Comparison of ENCODE assay signal across 18 mouse cellular contexts in the genomic region with DNA sequence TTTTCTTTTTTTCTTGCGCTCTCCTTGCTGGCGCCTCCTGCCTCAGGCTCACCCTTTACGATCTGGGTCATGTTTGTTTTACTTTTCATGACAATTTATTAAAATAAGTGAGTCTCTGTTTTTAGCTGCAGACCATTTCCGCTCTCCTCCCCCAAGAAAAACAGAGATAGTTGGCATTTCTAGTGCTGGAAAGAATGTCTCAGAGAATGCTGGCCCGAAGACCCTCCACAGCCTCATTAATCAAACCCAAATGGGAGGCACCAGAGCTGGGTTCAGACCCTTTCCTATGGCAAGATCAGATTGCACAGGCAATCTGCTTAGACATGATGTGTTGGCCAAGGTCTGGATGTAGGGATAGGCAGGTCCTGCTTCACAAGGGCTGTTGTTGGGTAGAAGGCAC.
DNase-seq lines count a peak whose midpoint lies in the region; ATAC-seq and TF ChIP-seq lines count a peak whose summit lies in the region.
"Had no signal": no experiment of that assay in that cellular context is flagged by ENCODE, and none has a peak within 500 bp of the region (broad histone marks: within the 10 kb centered on the region; RNA-seq: fewer than 3 reads in every experiment).

No protein-coding gene starts in this region.

- no peak overlapping the region for H3K4me3 ChIP-seq in heart, embryonic 13.5 days
- no peak overlapping the region for H3K4me3 ChIP-seq in heart, adult 2 months
- no peak overlapping the region for H3K4me3 ChIP-seq in kidney, embryonic 16.5 days (ENCODE audit: low read length)
- H3K4me3 ChIP-seq: forebrain, embryonic 13.5 days; left cerebral cortex, adult 2 months; liver, embryonic 15.5 days; midbrain, embryonic 12.5 days had no signal

- intact Hi-C loops in heart, adult 2 months (cut with DNase I): no loop called here

- 49% methylated on average over 5 of the region's 5 CpGs for WGBS in heart, embryonic 13.5 days
- WGBS in heart, adult 2 months: 47% methylated on average over 5 of the region's 5 CpGs
- 17% methylated on average over 5 of the region's 5 CpGs for WGBS in kidney, embryonic 16.5 days

- H3K27ac ChIP-seq in heart, embryonic 13.5 days (replicated peaks): peak overlapping the region; percentile 44
- H3K27ac ChIP-seq in heart, adult 2 months: no peak overlapping the region
- H3K27ac ChIP-seq in kidney, embryonic 16.5 days (ENCODE audit: low read length): peak overlapping the region; percentile 36
- H3K27ac ChIP-seq: forebrain, embryonic 13.5 days; left cerebral cortex, adult 2 months; liver, embryonic 15.5 days; midbrain, embryonic 12.5 days had no signal

- no peak for TF ChIP-seq POLR2A in heart, adult 2 months (IDR thresholded peaks at IDR 0.05; ENCODE audit: insufficient read depth, low read depth, low read length)

- H3K4me2 ChIP-seq in heart, embryonic 13.5 days: no peak overlapping the region
- H3K4me2 ChIP-seq in kidney, embryonic 16.5 days (replicated peaks; ENCODE audit: low read depth, low read length): no peak overlapping the region
- H3K4me2 ChIP-seq: forebrain, embryonic 13.5 days; heart, embryonic 11.5 days; liver, embryonic 15.5 days; midbrain, embryonic 12.5 days had no signal

- no peaks in the 10 kb centered on the region for H3K79me2 ChIP-seq in heart, adult 2 months (replicated peaks; ENCODE audit: control insufficient read depth, insufficient read depth, low read length)

- H3K27me3 ChIP-seq in heart, embryonic 13.5 days (replicated peaks): no peaks in the 10 kb centered on the region
- no peaks in the 10 kb centered on the region for H3K27me3 ChIP-seq in heart, adult 2 months (ENCODE audit: control insufficient read depth, insufficient read depth, low read length)
- H3K27me3 ChIP-seq in kidney, embryonic 16.5 days (ENCODE audit: insufficient read depth, low read length): no peaks in the 10 kb centered on the region
- H3K27me3 ChIP-seq: forebrain, embryonic 13.5 days; liver, embryonic 15.5 days; midbrain, embryonic 12.5 days had no signal

- H3K9me3 ChIP-seq in heart, embryonic 13.5 days: no peaks in the 10 kb centered on the region
- no peaks in the 10 kb centered on the region for H3K9me3 ChIP-seq in kidney, embryonic 16.5 days (ENCODE audit: low read length)
- H3K9me3 ChIP-seq: forebrain, embryonic 13.5 days; liver, embryonic 15.5 days; midbrain, embryonic 12.5 days had no signal

- no peaks in the 10 kb centered on the region for H3K36me3 ChIP-seq in heart, embryonic 13.5 days
- no peaks in the 10 kb centered on the region for H3K36me3 ChIP-seq in heart, adult 2 months (ENCODE audit: control insufficient read depth, insufficient read depth, low read length)
- no peaks in the 10 kb centered on the region for H3K36me3 ChIP-seq in kidney, embryonic 16.5 days (ENCODE audit: insufficient read depth, low read length)
- H3K36me3 ChIP-seq: liver, embryonic 15.5 days; midbrain, embryonic 12.5 days had no signal

- no peak for TF ChIP-seq CTCF in heart, adult 2 months (IDR thresholded peaks at IDR 0.05)

- DNase-seq in heart, adult 2 months: no peak
- no peak for DNase-seq in kidney, postnatal 4 days
- peak; percentile 57 for DNase-seq in embryo, embryonic 11 days
- DNase-seq in kidney, postnatal 14 days: peak; percentile 21
- no peak for DNase-seq in thymus, adult 18-20 months
- no peak for DNase-seq in thymus, postnatal 0 days (ENCODE audit: low spot score)
- DNase-seq: adrenal gland, adult 2 months; cerebellum, postnatal 10 days; gastrocnemius, postnatal 25 days; heart, postnatal 36 days; thymus, adult 2 months had no signal

- no peak overlapping the region for H3K9ac ChIP-seq in heart, embryonic 13.5 days
- H3K9ac ChIP-seq in heart, adult 2 months (ENCODE audit: low read depth, low read length): no peak overlapping the region
- no peak overlapping the region for H3K9ac ChIP-seq in kidney, embryonic 16.5 days (replicated peaks; ENCODE audit: low read length)
- H3K9ac ChIP-seq: forebrain, embryonic 13.5 days; liver, embryonic 15.5 days; midbrain, embryonic 12.5 days had no signal

- TF ChIP-seq EP300 in heart, adult 2 months (IDR thresholded peaks at IDR 0.05; ENCODE audit: insufficient read depth, low read depth, low read length): no peak

- ATAC-seq in heart, embryonic 13.5 days (ENCODE audit: extremely low read depth, insufficient number of reproducible peaks, low FRiP score, low TSS enrichment): no peak
- ATAC-seq in kidney, embryonic 16.5 days (ENCODE audit: low FRiP score, low TSS enrichment): 0 out of 2 replicates have a peak, but pooled peaks have one; percentile 5
- ATAC-seq: forebrain, embryonic 13.5 days had no signal

- peaks cover 33% of the 10 kb centered on the region for H3K4me1 ChIP-seq in heart, embryonic 13.5 days
- H3K4me1 ChIP-seq in heart, adult 2 months (ENCODE audit: control insufficient read depth, insufficient read depth, low read length): peaks cover 2% of the 10 kb centered on the region
- H3K4me1 ChIP-seq in kidney, embryonic 16.5 days (ENCODE audit: insufficient read depth, low read length): peaks cover 31% of the 10 kb centered on the region
- H3K4me1 ChIP-seq: forebrain, embryonic 13.5 days; liver, embryonic 15.5 days; midbrain, embryonic 12.5 days had no signal

Comparison
In these comparisons a context has a peak if more than half of its experiments do, and no peak if none do; other contexts are left out.
1. DNase-seq: peak in embryo, embryonic 11 days (single experiment) and kidney, postnatal 14 days (single experiment); none in heart, adult 2 months (0 of 2), kidney, postnatal 4 days (0 of 2), thymus, adult 18-20 months (0 of 2) and thymus, postnatal 0 days (single experiment).